Mouse (Mus musculus): ENCODE data around the gene Setd1b. TPM values are rescaled to one million over a fixed set of nuclear protein-coding genes. Genes with fewer than 3 reads are reported as not detected.

Gene Setd1b
- 4.8 TPM in 2 replicates for total RNA-seq (2014; rRNA removed)
- 7.1 and 7.2 TPM in 2 replicates for polyA plus RNA-seq (2015; fragmentation: Nextera tagmentation; extraction: Ambion mirVana)

DNA sequence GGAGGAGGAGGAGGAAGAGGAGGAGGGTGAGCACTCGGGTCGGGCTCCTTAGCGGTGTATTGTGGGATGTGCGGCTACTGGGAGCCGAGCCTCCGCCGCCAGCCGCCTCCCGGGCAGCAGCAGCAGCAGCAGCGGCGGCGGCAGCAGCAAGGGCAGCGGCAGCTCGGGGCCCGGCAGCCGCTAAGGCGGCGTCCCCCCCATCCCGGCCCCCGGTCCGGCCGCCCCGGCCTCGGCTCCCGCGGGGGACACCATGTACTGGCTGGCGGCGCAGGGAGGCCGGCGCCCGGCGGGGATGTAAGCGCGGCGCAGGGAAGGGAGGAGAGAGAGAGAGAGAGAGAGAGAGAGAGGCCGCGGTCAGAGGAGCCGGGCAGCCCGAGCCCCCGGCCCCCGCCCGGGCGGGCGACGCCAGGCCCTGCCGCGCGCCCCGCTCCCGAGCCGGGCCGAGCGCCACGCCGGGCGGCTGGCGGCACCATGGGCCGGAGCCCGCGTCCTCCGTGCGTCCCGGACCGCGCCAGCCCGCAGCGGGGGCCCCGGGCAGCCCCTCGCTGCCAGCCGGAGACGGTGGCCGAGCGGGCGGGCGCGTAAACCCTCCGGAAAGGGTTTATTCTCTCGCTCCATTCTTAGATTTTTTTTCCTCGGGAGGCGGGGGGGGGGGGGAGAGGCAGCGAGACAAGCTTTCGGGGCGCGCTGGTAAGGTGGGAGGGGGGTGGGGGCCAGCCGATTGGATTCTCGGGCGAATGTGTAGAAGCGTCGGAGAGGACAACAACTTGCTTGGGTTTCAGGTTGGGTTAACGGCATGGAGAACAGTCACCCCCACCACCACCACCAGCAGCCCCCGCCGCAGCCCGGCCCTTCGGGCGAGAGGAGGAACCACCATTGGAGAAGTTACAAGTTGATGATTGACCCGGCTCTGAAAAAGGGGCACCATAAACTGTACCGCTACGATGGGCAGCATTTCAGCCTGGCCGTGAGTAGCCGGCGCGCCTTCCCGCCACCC, at the start of gene Setd1b:
Gene Setd1b, plus strand, starts transcription at position 33 of the 997 bp plus-strand sequence.
- peak; percentile 10; the same call in 1 of the 2 replicates for ATAC-seq
- Histone ChIP-seq H3K9ac (replicated peaks; ENCODE audit: low read length) (peak within 1 kb of the TSS; percentile 96), H3K27ac (peak within 1 kb of the TSS; percentile 100), H3K4me3 (ENCODE audit: low read length) (peak within 1 kb of the TSS; percentile 78), H3K4me2 (ENCODE audit: low read depth, low read length) (peak within 1 kb of the TSS; percentile 99), H3K4me1 (ENCODE audit: insufficient read depth, low read length) (peaks cover 22% of the 10 kb centered on the region), H3K9me3 (ENCODE audit: low read length) (no peaks in the 10 kb centered on the region), H3K36me3 (ENCODE audit: insufficient read depth, low read length) (peaks cover 11% of the 10 kb centered on the region; the same call in 1 of the 2 replicates), H3K27me3 (ENCODE audit: insufficient read depth, low read length) (no peaks in the 10 kb centered on the region)
- WGBS = 3% methylated on average over 53 of the region's 103 CpGs
- TF ChIP-seq CTCF (IDR thresholded peaks at IDR 0.05; ENCODE audit: low read depth) = no peak
- DNase-seq (ENCODE audit: low spot score) = peak; percentile 63

DNA sequence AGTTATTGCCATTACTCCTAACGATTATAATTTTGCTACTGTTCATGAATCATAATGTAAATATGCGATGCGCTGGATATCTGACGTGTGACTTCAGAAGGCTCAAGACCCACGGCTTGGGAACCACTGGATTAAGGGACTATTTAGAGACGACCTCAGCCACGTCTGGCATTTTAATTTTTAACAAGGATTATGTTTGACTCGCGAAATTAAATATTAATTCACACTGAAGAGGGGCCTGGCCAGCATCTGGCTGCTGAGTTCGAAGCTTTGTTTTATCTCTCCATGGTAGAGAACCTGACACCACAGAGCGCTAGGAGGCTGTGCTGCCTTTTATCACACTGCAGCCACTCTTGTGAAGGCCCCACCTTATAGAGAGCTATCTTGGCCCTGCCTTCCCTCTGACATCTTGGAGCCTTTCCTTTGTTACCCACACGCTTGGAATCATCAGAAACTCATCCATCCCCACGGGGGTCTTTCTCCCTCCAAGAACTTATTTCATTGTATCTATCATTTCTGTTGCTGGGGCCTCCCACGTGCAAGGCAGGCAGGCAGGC, 48.8 kb upstream of the Setd1b start:
- no peak overlapping the region for H3K4me2 ChIP-seq (ENCODE audit: low read depth, low read length)
- H3K4me3 ChIP-seq (ENCODE audit: low read length) = no peak overlapping the region
- no peaks in the 10 kb centered on the region for H3K9me3 ChIP-seq (ENCODE audit: low read length)
- no peaks in the 10 kb centered on the region for H3K27me3 ChIP-seq (ENCODE audit: insufficient read depth, low read length)
- H3K4me1 ChIP-seq (ENCODE audit: insufficient read depth, low read length) = no peaks in the 10 kb centered on the region
- DNase-seq (ENCODE audit: low spot score) = no peak
- WGBS = 77% methylated on average over 14 of the region's 14 CpGs
- no peak overlapping the region for H3K27ac ChIP-seq
- TF ChIP-seq CTCF (IDR thresholded peaks at IDR 0.05; ENCODE audit: low read depth) = no peak
- H3K36me3 ChIP-seq (ENCODE audit: insufficient read depth, low read length) = no peaks in the 10 kb centered on the region
- H3K9ac ChIP-seq (replicated peaks; ENCODE audit: low read length) = no peak overlapping the region
- ATAC-seq = no peak

DNA sequence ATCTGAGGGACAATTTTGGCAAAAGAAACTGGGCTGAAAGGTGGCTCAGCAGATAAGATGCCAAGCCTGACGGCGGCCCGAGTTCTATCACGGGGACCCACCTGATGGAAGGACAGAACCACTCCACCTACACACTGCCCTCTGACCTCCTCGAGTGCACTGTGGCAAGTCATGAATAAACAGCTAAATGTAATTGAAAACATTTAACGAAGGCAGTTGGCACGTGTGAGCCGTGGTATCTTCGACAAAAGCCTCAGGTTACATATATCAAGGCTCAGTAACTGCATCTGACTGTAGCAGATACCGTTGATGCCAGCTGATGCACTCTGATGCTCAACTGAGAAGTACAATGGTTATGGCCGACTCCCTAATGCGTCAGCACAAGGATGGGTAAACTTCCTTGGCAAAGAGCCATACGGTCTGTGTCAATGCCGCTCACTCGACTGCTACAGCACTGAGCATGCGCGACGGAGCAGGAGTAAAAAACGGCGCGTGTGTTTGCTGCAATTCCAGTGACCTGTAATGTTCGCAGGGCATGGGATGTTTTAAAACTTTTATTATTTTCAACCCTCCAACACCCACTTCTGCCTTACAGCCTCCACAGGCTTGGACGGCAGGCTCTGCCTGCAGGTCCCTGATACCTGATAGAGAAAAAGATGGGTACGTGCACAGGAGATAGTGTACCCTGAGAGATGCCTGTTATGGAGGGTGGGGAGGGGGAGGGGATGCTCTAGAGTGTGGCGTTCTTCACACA, 47.6 kb upstream of the Setd1b start:
- H3K9ac ChIP-seq (replicated peaks; ENCODE audit: low read length) = no peak overlapping the region
- H3K27me3 ChIP-seq (ENCODE audit: insufficient read depth, low read length) = no peaks in the 10 kb centered on the region
- no peaks in the 10 kb centered on the region for H3K4me1 ChIP-seq (ENCODE audit: insufficient read depth, low read length)
- no peaks in the 10 kb centered on the region for H3K9me3 ChIP-seq (ENCODE audit: low read length)
- TF ChIP-seq CTCF (IDR thresholded peaks at IDR 0.05; ENCODE audit: low read depth) = no peak
- ATAC-seq = no peak; the same call in 1 of the 2 replicates
- no peak overlapping the region for H3K4me3 ChIP-seq (ENCODE audit: low read length)
- peaks cover 3% of the 10 kb centered on the region for H3K36me3 ChIP-seq (ENCODE audit: insufficient read depth, low read length)
- DNase-seq (ENCODE audit: low spot score) = peak; percentile 79
- H3K27ac ChIP-seq = no peak overlapping the region
- peak overlapping the region; percentile 34 for H3K4me2 ChIP-seq (ENCODE audit: low read depth, low read length)
- WGBS = 64% methylated on average over 25 of the region's 25 CpGs

DNA sequence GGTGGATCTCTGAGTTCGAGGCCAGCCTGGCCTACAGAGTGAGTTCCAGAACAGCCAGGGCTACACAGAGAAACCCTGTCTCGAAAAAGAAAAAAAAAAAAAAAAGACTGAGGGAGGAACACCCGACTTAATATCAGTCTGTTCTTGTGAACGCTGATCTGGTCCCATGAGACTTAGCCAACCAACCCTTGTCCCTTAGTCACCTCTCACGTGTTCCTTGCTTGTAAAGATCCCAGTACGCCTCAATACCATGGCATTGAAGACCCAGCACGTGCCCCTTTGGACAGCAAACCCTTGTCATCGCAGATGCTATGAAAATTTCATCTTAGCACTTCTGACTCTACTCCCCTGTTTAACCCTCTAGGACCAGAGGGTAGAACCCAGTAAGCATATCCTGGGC, 45.7 kb upstream of the Setd1b start:
- Histone ChIP-seq H3K9me3 (ENCODE audit: low read length) (no peaks in the 10 kb centered on the region), H3K27me3 (ENCODE audit: insufficient read depth, low read length) (no peaks in the 10 kb centered on the region), H3K4me2 (ENCODE audit: low read depth, low read length) (no peak overlapping the region), H3K27ac (no peak overlapping the region), H3K4me1 (ENCODE audit: insufficient read depth, low read length) (no peaks in the 10 kb centered on the region), H3K9ac (replicated peaks; ENCODE audit: low read length) (no peak overlapping the region), H3K36me3 (ENCODE audit: insufficient read depth, low read length) (peaks cover 8% of the 10 kb centered on the region), H3K4me3 (ENCODE audit: low read length) (no peak overlapping the region)
- WGBS = 92% methylated on average over 8 of the region's 8 CpGs
- DNase-seq (ENCODE audit: low spot score) (no peak), ATAC-seq (no peak)
- no peak for TF ChIP-seq CTCF (IDR thresholded peaks at IDR 0.05; ENCODE audit: low read depth)

DNA sequence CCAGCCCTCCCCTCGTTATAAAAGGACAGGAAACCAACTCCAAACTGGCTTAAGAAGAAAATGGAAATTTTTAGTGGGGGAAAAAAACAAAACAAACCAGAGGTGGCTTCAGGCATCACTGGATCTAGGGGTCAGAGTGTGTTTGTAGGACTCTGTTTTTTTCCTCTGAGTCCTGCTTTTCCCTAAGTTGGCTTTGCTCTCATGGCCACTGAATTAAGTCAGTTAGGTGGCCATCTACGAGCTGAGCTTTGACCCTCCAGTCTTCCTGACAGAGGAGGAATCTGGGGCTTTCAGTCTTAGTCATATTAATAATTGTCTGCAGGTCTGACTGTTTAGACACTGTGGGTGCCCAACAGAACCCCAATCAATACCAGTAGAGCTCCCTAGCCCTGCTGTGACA, 43.5 kb upstream of the Setd1b start:
- WGBS = 78% methylated on average over 2 of the region's 2 CpGs
- no peaks in the 10 kb centered on the region for H3K27me3 ChIP-seq (ENCODE audit: insufficient read depth, low read length)

DNA sequence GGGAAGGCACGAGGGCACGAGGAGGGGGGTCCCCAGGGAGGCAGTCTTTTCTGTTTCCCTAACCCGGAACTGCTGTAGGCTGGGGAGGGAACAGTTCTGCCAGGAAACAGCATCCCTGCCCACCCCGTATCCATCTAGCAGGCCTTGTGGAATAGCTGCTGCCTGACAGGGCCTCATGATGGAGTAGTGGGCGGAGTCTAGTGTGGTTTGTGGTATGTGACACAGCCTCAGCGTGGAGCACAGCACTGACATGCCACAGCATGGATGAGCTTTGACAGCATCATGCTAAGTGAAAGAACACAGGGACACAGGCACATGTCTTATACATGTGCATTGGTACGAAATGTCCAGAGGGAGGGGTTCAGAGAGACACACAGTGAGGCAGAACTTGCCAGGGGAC, 39.6 kb upstream of the Setd1b start:
- peaks cover 8% of the 10 kb centered on the region for H3K36me3 ChIP-seq (ENCODE audit: insufficient read depth, low read length)
- WGBS = 72% methylated on average over 7 of the region's 7 CpGs
- no peak overlapping the region for H3K4me2 ChIP-seq (ENCODE audit: low read depth, low read length)
- DNase-seq (ENCODE audit: low spot score) (no peak), ATAC-seq (no peak)
- H3K4me3 ChIP-seq (ENCODE audit: low read length) = no peak overlapping the region
- H3K4me1 ChIP-seq (ENCODE audit: insufficient read depth, low read length) = no peaks in the 10 kb centered on the region
- no peak for TF ChIP-seq CTCF (IDR thresholded peaks at IDR 0.05; ENCODE audit: low read depth)
- no peaks in the 10 kb centered on the region for H3K9me3 ChIP-seq (ENCODE audit: low read length)
- H3K27ac ChIP-seq = no peak overlapping the region
- H3K9ac ChIP-seq (replicated peaks; ENCODE audit: low read length) = no peak overlapping the region
- no peaks in the 10 kb centered on the region for H3K27me3 ChIP-seq (ENCODE audit: insufficient read depth, low read length)

More for the DNA sequence above, 43.5 kb upstream of the Setd1b start:
- H3K27ac ChIP-seq = no peak overlapping the region
- no peak overlapping the region for H3K9ac ChIP-seq (replicated peaks; ENCODE audit: low read length)
- no peaks in the 10 kb centered on the region for H3K9me3 ChIP-seq (ENCODE audit: low read length)
- DNase-seq (ENCODE audit: low spot score) (no peak), ATAC-seq (no peak)
- H3K36me3 ChIP-seq (ENCODE audit: insufficient read depth, low read length) = peaks cover 8% of the 10 kb centered on the region
- H3K4me2 ChIP-seq (ENCODE audit: low read depth, low read length) = no peak overlapping the region
- TF ChIP-seq CTCF (IDR thresholded peaks at IDR 0.05; ENCODE audit: low read depth) = no peak
- no peaks in the 10 kb centered on the region for H3K4me1 ChIP-seq (ENCODE audit: insufficient read depth, low read length)
- no peak overlapping the region for H3K4me3 ChIP-seq (ENCODE audit: low read length)

Data from hindbrain, postnatal 0 days (tissue).